Mouse (Mus musculus) central nervous system, embryonic 14 days (tissue): ENCODE data around the gene Calml4. TPM values are rescaled to one million over a fixed set of nuclear protein-coding genes. Genes with fewer than 3 reads are reported as not detected.

Experiments used
- polyA plus RNA-seq: library from polyadenylated mRNA; depleted of rRNA; stranded (reverse); fragments of >200 nt; gene quantifications from 2 replicates; pipeline ENCODE4 v1.2.3, GENCODE M21; 2012; rRNA removed

The Calml4 gene
- 9.2 and 9.9 TPM in 2 replicates for polyA plus RNA-seq

GRCm38 (mm10) chr9:62857719-62858261 is at the start of gene Calml4:
Gene Calml4 (plus strand): TSS chr9:62858080.

GRCm38 (mm10) chr9:62811516-62812121 is 46.3 kb upstream of the Calml4 start, which contains the start of gene Fem1b:
Gene Fem1b (minus strand): TSS chr9:62811934.

GRCm38 (mm10) chr9:62838506-62839171 is 19.2 kb upstream of the Calml4 start, which contains the start of gene Cln6:
Gene Cln6 (plus strand): TSS chr9:62838785.

Other genes with a start within 250 kb of the Calml4 start
- 3.2 and 4.6 TPM in 2 replicates for gene Itga11, start 180.3 kb upstream of the Calml4 start, polyA plus RNA-seq
- gene Fem1b, start 46.1 kb upstream of the Calml4 start, polyA plus RNA-seq, result 46.4 and 48.6 TPM in 2 replicates
- gene Cln6, start 19.3 kb upstream of the Calml4 start, polyA plus RNA-seq, result 10.8 and 16.7 TPM in 2 replicates
- 28.9 and 30.9 TPM in 2 replicates for gene Pias1, start 129.8 kb downstream of the Calml4 start, polyA plus RNA-seq